Mouse (Mus musculus) heart, embryonic 15.5 days (tissue): Measurements from ENCODE around the gene 1700017B05Rik. TPM values are rescaled to one million over a fixed set of nuclear protein-coding genes. Genes with fewer than 3 reads are reported as not detected.

Experiments used
- ATAC-seq: fragments of 200-750 bp; cut with Nextera tagmentation; replicated peaks from 2 replicates; pipeline ENCODE4 v1.8.0; 2017; ENCODE audit warnings: low read depth, moderate TSS enrichment; ENCODE audit not compliant: insufficient number of reproducible peaks, insufficient read depth, low FRiP score
- H3K27ac ChIP-seq: fragments of 300-500 bp; sonication (generic); 2 replicates; pipeline ENCODE4 v1.5.1; 2015; ENCODE audit warnings: mild to moderate bottlenecking, inconsistent platforms
- H3K27me3 ChIP-seq: fragments of 300-500 bp; sonication (generic); 2 replicates; pipeline ENCODE4 v1.6.1; 2015; ENCODE audit warnings: inconsistent platforms
- H3K36me3 ChIP-seq: fragments of 300-500 bp; sonication (generic); 2 replicates; pipeline ENCODE4 v1.6.1; 2015; ENCODE audit warnings: mild to moderate bottlenecking, inconsistent platforms
- H3K4me1 ChIP-seq: fragments of 300-500 bp; sonication (generic); replicated peaks from 2 replicates; pipeline ENCODE4 v1.6.1; 2015; ENCODE audit warnings: inconsistent platforms
- H3K4me2 ChIP-seq: fragments of 300-500 bp; sonication (generic); 2 replicates; pipeline ENCODE4 v1.6.1; 2015; ENCODE audit warnings: inconsistent platforms, mild to moderate bottlenecking, moderate library complexity
- H3K4me3 ChIP-seq: fragments of 300-500 bp; sonication (generic); 2 replicates; pipeline ENCODE4 v1.5.1; 2015; ENCODE audit warnings: mild to moderate bottlenecking, inconsistent platforms
- H3K9ac ChIP-seq: fragments of 300-500 bp; sonication (generic); 2 replicates; pipeline ENCODE4 v1.6.1; 2015; ENCODE audit warnings: mild to moderate bottlenecking, inconsistent platforms
- H3K9me3 ChIP-seq: fragments of 300-500 bp; sonication (generic); replicated peaks from 2 replicates; pipeline ENCODE4 v1.6.1; 2016; ENCODE audit warnings: inconsistent platforms
- WGBS: fragments of 180-500 bp; shearing (Covaris S2); methylation state at CpG from one replicate; pipeline ENCODE4 v1.1.7; 2015; ENCODE audit warnings: mixed read lengths; 5-methylcytosine and 5-hydroxymethylcytosine counted together
- polyA plus RNA-seq: library from polyadenylated mRNA; unstranded; fragments of >200 nt; fragmentation: Nextera tagmentation; extraction: Ambion mirVana; gene quantifications from 2 replicates; pipeline ENCODE4 v1.2.1, GENCODE M21; 2015

The 1700017B05Rik gene
- polyA plus RNA-seq, 1 experiment from 2014 or later, result 9.1 TPM

- peak; percentile 21; the same call in 1 of the 2 replicates for ATAC-seq
- Histone ChIP-seq H3K9me3 (no peaks in the 10 kb centered on the region), H3K36me3 (peaks cover 27% of the 10 kb centered on the region), H3K9ac (no peak overlapping the region), H3K4me2 (peak overlapping the region; percentile 97), H3K27me3 (no peaks in the 10 kb centered on the region), H3K4me3 (no peak overlapping the region), H3K4me1 (peaks cover 33% of the 10 kb centered on the region), H3K27ac (no peak overlapping the region)
- WGBS, result 3% methylated on average over 3 of the region's 3 CpGs
Observed at GRCm38 (mm10) chr9:57259736-57260135, 2.7 kb downstream of the 1700017B05Rik start.

- Histone ChIP-seq H3K9ac (no peak overlapping the region), H3K27me3 (no peaks in the 10 kb centered on the region), H3K36me3 (peaks cover 42% of the 10 kb centered on the region), H3K4me3 (no peak overlapping the region), H3K4me1 (peaks cover 32% of the 10 kb centered on the region), H3K27ac (no peak overlapping the region), H3K4me2 (no peak overlapping the region), H3K9me3 (no peaks in the 10 kb centered on the region)
- WGBS, result 90% methylated on average over 9 of the region's 9 CpGs
- ATAC-seq, result no peak
Observed at GRCm38 (mm10) chr9:57257627-57258026, 4.8 kb downstream of the 1700017B05Rik start.

- WGBS, result 91% methylated on average over 11 of the region's 11 CpGs
- peaks cover 31% of the 10 kb centered on the region for H3K4me1 ChIP-seq
- H3K9me3 ChIP-seq, result no peaks in the 10 kb centered on the region
- no peak overlapping the region for H3K9ac ChIP-seq
- H3K4me2 ChIP-seq, result no peak overlapping the region
- H3K36me3 ChIP-seq, result peaks cover 48% of the 10 kb centered on the region
- H3K27me3 ChIP-seq, result no peaks in the 10 kb centered on the region
- no peak for ATAC-seq
- no peak overlapping the region for H3K27ac ChIP-seq
- no peak overlapping the region for H3K4me3 ChIP-seq
Observed at GRCm38 (mm10) chr9:57256861-57257260, 5.6 kb downstream of the 1700017B05Rik start.

- no peak overlapping the region for H3K4me2 ChIP-seq
- H3K36me3 ChIP-seq, result peaks cover 48% of the 10 kb centered on the region
- no peak overlapping the region for H3K9ac ChIP-seq
- no peak for ATAC-seq
- no peak overlapping the region for H3K27ac ChIP-seq
- H3K27me3 ChIP-seq, result no peaks in the 10 kb centered on the region
- WGBS, result 93% methylated on average over 20 of the region's 20 CpGs
- H3K9me3 ChIP-seq, result no peaks in the 10 kb centered on the region
- H3K4me1 ChIP-seq, result peaks cover 26% of the 10 kb centered on the region
- H3K4me3 ChIP-seq, result no peak overlapping the region
Observed at GRCm38 (mm10) chr9:57256309-57256708, 6.1 kb downstream of the 1700017B05Rik start.

- no peak for ATAC-seq
- Histone ChIP-seq H3K9me3 (no peaks in the 10 kb centered on the region), H3K36me3 (peaks cover 48% of the 10 kb centered on the region), H3K27ac (no peak overlapping the region), H3K4me1 (peaks cover 13% of the 10 kb centered on the region; the same call in 1 of the 2 replicates), H3K9ac (no peak overlapping the region), H3K4me2 (no peak overlapping the region), H3K4me3 (no peak overlapping the region), H3K27me3 (no peaks in the 10 kb centered on the region)
- WGBS, result 83% methylated on average over 9 of the region's 9 CpGs
Observed at GRCm38 (mm10) chr9:57254823-57255495, 7.5 kb downstream of the 1700017B05Rik start.

- Histone ChIP-seq H3K27me3 (no peaks in the 10 kb centered on the region), H3K4me1 (peaks cover 9% of the 10 kb centered on the region; the same call in 1 of the 2 replicates), H3K4me2 (no peak overlapping the region), H3K4me3 (no peak overlapping the region), H3K9ac (no peak overlapping the region), H3K27ac (no peak overlapping the region), H3K9me3 (no peaks in the 10 kb centered on the region), H3K36me3 (peaks cover 48% of the 10 kb centered on the region)
- WGBS, result 74% methylated on average over 7 of the region's 7 CpGs
- no peak for ATAC-seq
Observed at GRCm38 (mm10) chr9:57254061-57254460, 8.4 kb downstream of the 1700017B05Rik start.

- WGBS, result 89% methylated on average over 2 of the region's 2 CpGs
- H3K4me1 ChIP-seq, result peaks cover 12% of the 10 kb centered on the region
- H3K27ac ChIP-seq, result no peak overlapping the region
- peaks cover 28% of the 10 kb centered on the region for H3K36me3 ChIP-seq
- no peaks in the 10 kb centered on the region for H3K9me3 ChIP-seq
- H3K9ac ChIP-seq, result no peak overlapping the region
- no peaks in the 10 kb centered on the region for H3K27me3 ChIP-seq
- H3K4me2 ChIP-seq, result no peak overlapping the region
- ATAC-seq, result no peak
- H3K4me3 ChIP-seq, result no peak overlapping the region
Observed at GRCm38 (mm10) chr9:57251139-57251538, 11.3 kb downstream of the 1700017B05Rik start.

GRCm38 (mm10) chr9:57250026-57250425 lies 12.4 kb downstream of the 1700017B05Rik start:
- no peak for ATAC-seq
- no peak overlapping the region for H3K4me3 ChIP-seq
- 82% methylated on average over 4 of the region's 4 CpGs for WGBS

GRCm38 (mm10) chr9:57248030-57248942 lies 14.1 kb downstream of the 1700017B05Rik start:
- Histone ChIP-seq H3K27ac (no peak overlapping the region), H3K4me2 (no peak overlapping the region), H3K9me3 (no peaks in the 10 kb centered on the region), H3K27me3 (no peaks in the 10 kb centered on the region), H3K4me1 (peaks cover 3% of the 10 kb centered on the region; the same call in 1 of the 2 replicates), H3K9ac (no peak overlapping the region), H3K4me3 (no peak overlapping the region), H3K36me3 (peaks cover 12% of the 10 kb centered on the region; the same call in 1 of the 2 replicates)
- WGBS, result 41% methylated on average over 7 of the region's 7 CpGs
- no peak for ATAC-seq

More at GRCm38 (mm10) chr9:57250026-57250425, 12.4 kb downstream of the 1700017B05Rik start:
- no peak overlapping the region for H3K4me2 ChIP-seq
- H3K4me1 ChIP-seq, result peaks cover 12% of the 10 kb centered on the region
- H3K36me3 ChIP-seq, result peaks cover 21% of the 10 kb centered on the region
- H3K27me3 ChIP-seq, result no peaks in the 10 kb centered on the region
- no peaks in the 10 kb centered on the region for H3K9me3 ChIP-seq
- H3K9ac ChIP-seq, result no peak overlapping the region
- H3K27ac ChIP-seq, result no peak overlapping the region

GRCm38 (mm10) chr9:57247201-57247671 lies 15.2 kb downstream of the 1700017B05Rik start:
- Histone ChIP-seq H3K4me2 (no peak overlapping the region), H3K4me3 (no peak overlapping the region), H3K9me3 (no peaks in the 10 kb centered on the region), H3K27me3 (0 out of 2 replicates have a peak, but pooled peaks cover 2% of the 10 kb centered on the region), H3K36me3 (0 out of 2 replicates have a peak, but pooled peaks cover 2% of the 10 kb centered on the region), H3K4me1 (peaks cover 3% of the 10 kb centered on the region; the same call in 1 of the 2 replicates), H3K27ac (no peak overlapping the region), H3K9ac (no peak overlapping the region)
- ATAC-seq, result no peak
- WGBS, result 39% methylated on average over 8 of the region's 8 CpGs

- H3K36me3 ChIP-seq, result no peaks in the 10 kb centered on the region
- WGBS, result 91% methylated on average over 5 of the region's 5 CpGs
- ATAC-seq, result no peak
Observed at GRCm38 (mm10) chr9:57246482-57246881, 15.9 kb downstream of the 1700017B05Rik start.

More at GRCm38 (mm10) chr9:57246482-57246881, 15.9 kb downstream of the 1700017B05Rik start:
- Histone ChIP-seq H3K4me2 (no peak overlapping the region), H3K9ac (no peak overlapping the region), H3K4me1 (peaks cover 3% of the 10 kb centered on the region; the same call in 1 of the 2 replicates), H3K9me3 (no peaks in the 10 kb centered on the region), H3K27me3 (0 out of 2 replicates have a peak, but pooled peaks cover 2% of the 10 kb centered on the region), H3K4me3 (no peak overlapping the region), H3K27ac (no peak overlapping the region)
